Mouse (Mus musculus) MEL (cell line): ENCODE results near the gene Tomm20.

Experiments
- CHD2 ChIP-seq: IDR thresholded peaks from 2 replicates; pipeline ENCODE4 v1.6.1; 2011; ENCODE audit warnings: low read length, improper control_type of control experiment
- CTCF ChIP-seq, 3 experiments: IDR thresholded peaks in 2 of 3; conservative IDR thresholded peaks in 1 of 3; 2 replicates each; pipeline ENCODE4 v1.5.1; 2011 to 2012; ENCODE audit warnings: low read length in 3 of 3, low read depth in 2 of 3, mild to moderate bottlenecking in 2 of 3, improper control_type of control experiment in 1 of 3, inconsistent platforms in 1 of 3, mixed read lengths in 1 of 3, moderate library complexity in 1 of 3; ENCODE audit not compliant: control insufficient read depth in 1 of 3, insufficient read depth in 1 of 3, poor library complexity in 1 of 3, severe bottlenecking in 1 of 3
- E2F4 ChIP-seq: IDR thresholded peaks from 2 replicates; pipeline ENCODE4 v1.6.1; 2011; ENCODE audit warnings: low read depth, low read length, improper control_type of control experiment, borderline replicate concordance
- EP300 ChIP-seq, 2 experiments: IDR thresholded peaks; 2 replicates each; pipeline ENCODE4 v1.6.1; 2011; ENCODE audit warnings: improper control_type of control experiment in 2 of 2, low read length in 2 of 2, low read depth in 1 of 2, mild to moderate bottlenecking in 1 of 2
- MAX ChIP-seq: IDR thresholded peaks from 2 replicates; pipeline ENCODE4 v1.6.1; 2011; ENCODE audit warnings: low read length, improper control_type of control experiment
- MYC ChIP-seq: IDR thresholded peaks from 2 replicates; pipeline ENCODE4 v1.6.1; 2011; ENCODE audit warnings: low read depth, mild to moderate bottlenecking, low read length, improper control_type of control experiment, moderate library complexity
- NRF1 ChIP-seq: IDR thresholded peaks from 2 replicates; pipeline ENCODE4 v1.6.1; 2014; ENCODE audit warnings: low read depth, mild to moderate bottlenecking, inconsistent platforms, low read length, improper control_type of control experiment, moderate library complexity; ENCODE audit not compliant: poor library complexity, insufficient read depth, severe bottlenecking
- POLR2A ChIP-seq, 2 experiments: IDR thresholded peaks; 2 replicates each; pipeline ENCODE4 v1.6.1; 2011 to 2012; ENCODE audit warnings: low read length in 2 of 2, mild to moderate bottlenecking in 2 of 2, control low read depth in 1 of 2, improper control_type of control experiment in 1 of 2, low read depth in 1 of 2, moderate library complexity in 1 of 2; ENCODE audit not compliant: control insufficient read depth in 1 of 2, insufficient read depth in 1 of 2, poor library complexity in 1 of 2
- TAL1 ChIP-seq: IDR thresholded peaks from 2 replicates; pipeline ENCODE4 v1.6.1; 2012; ENCODE audit warnings: mild to moderate bottlenecking, inconsistent platforms, low read length, moderate library complexity, mixed read lengths
- USF1 ChIP-seq: IDR thresholded peaks from 2 replicates; pipeline ENCODE4 v1.6.1; 2014; ENCODE audit warnings: low read depth, mild to moderate bottlenecking, inconsistent platforms, low read length, improper control_type of control experiment, moderate library complexity

DNA sequence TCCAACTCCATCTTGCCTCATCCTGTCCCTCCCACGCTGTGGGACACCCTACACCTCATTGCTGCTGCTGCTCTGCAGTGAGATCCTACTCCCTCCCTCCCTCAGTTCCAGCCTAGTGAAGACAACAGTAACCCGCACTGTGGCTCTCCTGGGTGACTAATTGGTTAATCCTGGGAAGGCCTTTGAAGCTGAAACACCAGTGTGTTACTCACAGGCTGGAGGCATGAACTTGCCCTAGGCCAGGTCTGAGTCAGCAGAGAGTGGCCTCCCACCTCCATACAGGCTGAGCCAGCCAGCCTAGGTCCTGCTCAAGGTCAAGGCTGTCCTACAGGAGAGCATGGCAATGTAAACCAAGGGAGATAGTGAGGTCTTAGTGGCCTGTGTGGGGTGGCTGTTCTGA lies 26.4 kb downstream of the Tomm20 start:
- no peak for TF ChIP-seq POLR2A (IDR thresholded peaks at IDR 0.05; ENCODE audit: control insufficient read depth in 1 of 2, insufficient read depth in 1 of 2, low read depth in 1 of 2, low read length in 2 of 2, poor library complexity in 1 of 2)
- no peak for TF ChIP-seq CTCF (IDR thresholded peaks at IDR 0.05 in 2 of 3, conservative IDR thresholded peaks at IDR 0.05 in 1 of 3; ENCODE audit: control insufficient read depth in 1 of 3, insufficient read depth in 1 of 3, low read depth in 2 of 3, low read length in 3 of 3, poor library complexity in 1 of 3, severe bottlenecking in 1 of 3)
- no peak for TF ChIP-seq MAX
- no peak for TF ChIP-seq EP300 (IDR thresholded peaks at IDR 0.05; ENCODE audit: low read depth in 1 of 2, low read length in 2 of 2)
- no peak for TF ChIP-seq TAL1
- no peak for TF ChIP-seq E2F4
- no peak for TF ChIP-seq MYC
- TF ChIP-seq CHD2, result no peak
- no peak for TF ChIP-seq USF1
- no peak for TF ChIP-seq NRF1
